Mouse (Mus musculus): ENCODE measurements around the gene Nufip2. TPM values are rescaled to one million over a fixed set of nuclear protein-coding genes. Genes with fewer than 3 reads are reported as not detected.

The Nufip2 gene
- polyA plus RNA-seq, 1 experiment from 2014 or later = 6.5 TPM

GRCm38 (mm10) chr11:77752525-77752924 is 66.6 kb downstream of the Nufip2 start:
- H3K4me2 ChIP-seq (ENCODE audit: low read depth, low read length) = no peak overlapping the region
- no peaks in the 10 kb centered on the region for H3K9me3 ChIP-seq (ENCODE audit: control insufficient read depth, low read length)
- no peak for DNase-seq (ENCODE audit: low spot score)
- 81% methylated on average over 5 of the region's 5 CpGs for WGBS
- no peak overlapping the region for H3K27ac ChIP-seq (replicated peaks; ENCODE audit: low read depth, low read length)
- ATAC-seq (ENCODE audit: low read depth) = no peak
- no peak overlapping the region for H3K9ac ChIP-seq (ENCODE audit: low read depth, low read length)
- H3K4me3 ChIP-seq (ENCODE audit: low read depth, low read length) = no peak overlapping the region
- no peaks in the 10 kb centered on the region for H3K27me3 ChIP-seq (replicated peaks; ENCODE audit: control insufficient read depth, insufficient read depth, low read length)
- no peaks in the 10 kb centered on the region for H3K4me1 ChIP-seq (ENCODE audit: control insufficient read depth, insufficient read depth, low read length)
- no peaks in the 10 kb centered on the region for H3K36me3 ChIP-seq (ENCODE audit: control insufficient read depth, insufficient read depth, low read length)

GRCm38 (mm10) chr11:77753469-77753868 is 67.5 kb downstream of the Nufip2 start:
- H3K27me3 ChIP-seq (replicated peaks; ENCODE audit: control insufficient read depth, insufficient read depth, low read length) = no peaks in the 10 kb centered on the region
- no peak overlapping the region for H3K4me2 ChIP-seq (ENCODE audit: low read depth, low read length)
- ATAC-seq (ENCODE audit: low read depth) = no peak
- no peak overlapping the region for H3K4me3 ChIP-seq (ENCODE audit: low read depth, low read length)
- no peak overlapping the region for H3K27ac ChIP-seq (replicated peaks; ENCODE audit: low read depth, low read length)
- no peaks in the 10 kb centered on the region for H3K4me1 ChIP-seq (ENCODE audit: control insufficient read depth, insufficient read depth, low read length)
- H3K9me3 ChIP-seq (ENCODE audit: control insufficient read depth, low read length) = no peaks in the 10 kb centered on the region
- H3K9ac ChIP-seq (ENCODE audit: low read depth, low read length) = no peak overlapping the region
- 62% methylated on average over 3 of the region's 3 CpGs for WGBS
- DNase-seq (ENCODE audit: low spot score) = no peak
- no peaks in the 10 kb centered on the region for H3K36me3 ChIP-seq (ENCODE audit: control insufficient read depth, insufficient read depth, low read length)

- WGBS = 87% methylated on average over 4 of the region's 4 CpGs
- ATAC-seq (ENCODE audit: low read depth) (no peak), DNase-seq (ENCODE audit: low spot score) (no peak)
- Histone ChIP-seq H3K4me1 (ENCODE audit: control insufficient read depth, insufficient read depth, low read length) (peaks cover 12% of the 10 kb centered on the region), H3K27me3 (replicated peaks; ENCODE audit: control insufficient read depth, insufficient read depth, low read length) (no peaks in the 10 kb centered on the region; the same call in 1 of the 2 replicates), H3K4me2 (ENCODE audit: low read depth, low read length) (no peak overlapping the region), H3K9me3 (ENCODE audit: control insufficient read depth, low read length) (no peaks in the 10 kb centered on the region), H3K36me3 (ENCODE audit: control insufficient read depth, insufficient read depth, low read length) (no peaks in the 10 kb centered on the region), H3K27ac (replicated peaks; ENCODE audit: low read depth, low read length) (no peak overlapping the region), H3K4me3 (ENCODE audit: low read depth, low read length) (no peak overlapping the region), H3K9ac (ENCODE audit: low read depth, low read length) (no peak overlapping the region)
These were observed 74.1 kb downstream of the Nufip2 start for GRCm38 (mm10) chr11:77760031-77760430.

DNA sequence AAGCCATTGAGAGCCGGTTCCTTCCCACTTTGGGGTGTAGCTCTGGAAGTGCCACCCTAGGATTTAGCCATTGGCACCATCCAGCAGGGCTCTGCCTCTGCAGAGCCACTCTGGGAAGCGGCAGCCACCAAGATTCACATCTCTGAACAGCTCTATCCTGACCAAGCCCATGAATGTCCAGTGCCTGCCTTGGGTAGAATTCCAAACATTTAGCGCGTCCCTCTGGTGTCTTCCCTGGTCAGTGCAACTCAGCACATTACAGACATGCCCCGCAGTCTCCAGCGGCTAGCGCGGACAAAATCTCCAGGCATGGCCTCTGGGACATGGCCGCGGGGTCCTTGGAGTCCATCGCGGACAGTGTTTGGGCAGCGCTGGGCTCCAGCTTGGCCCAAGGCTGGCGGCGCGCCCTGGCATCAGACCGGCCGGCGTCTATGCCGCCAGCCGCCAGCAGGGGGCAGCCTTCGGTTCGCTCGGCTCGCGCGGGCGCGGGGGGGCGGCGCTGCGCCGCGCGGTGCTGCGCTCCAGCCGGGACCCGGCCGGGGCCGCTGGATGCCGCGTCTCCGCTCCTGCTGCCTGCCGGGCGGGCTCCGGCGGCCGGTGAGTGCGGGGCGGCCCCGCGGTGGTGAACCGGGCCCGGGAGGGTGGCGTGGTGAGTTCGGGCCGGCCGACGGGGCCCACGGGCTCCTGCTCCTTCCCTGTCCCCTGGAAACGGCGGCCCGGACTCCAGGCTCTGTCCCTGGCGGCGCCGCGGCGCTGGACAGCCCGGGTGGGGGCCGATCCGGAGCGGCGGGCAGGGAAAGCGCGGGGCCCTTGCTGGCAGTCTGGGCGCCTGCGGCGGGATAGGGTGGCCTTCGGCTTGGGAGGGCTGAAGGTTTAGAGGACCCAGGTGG is 77.1 kb downstream of the Nufip2 start, which contains the start of gene Myo18a:
Myo18a (plus strand) TSS at position 464 of the 890 bp plus-strand sequence.
- Histone ChIP-seq H3K27ac (replicated peaks; ENCODE audit: low read depth, low read length) (peak within 1 kb of the TSS; percentile 85), H3K36me3 (ENCODE audit: control insufficient read depth, insufficient read depth, low read length) (no peaks in the 10 kb centered on the region), H3K4me3 (ENCODE audit: low read depth, low read length) (peak within 1 kb of the TSS; percentile 92), H3K9ac (ENCODE audit: low read depth, low read length) (peak within 1 kb of the TSS; percentile 96), H3K27me3 (replicated peaks; ENCODE audit: control insufficient read depth, insufficient read depth, low read length) (no peaks in the 10 kb centered on the region; the same call in 1 of the 2 replicates), H3K4me1 (ENCODE audit: control insufficient read depth, insufficient read depth, low read length) (peaks cover 29% of the 10 kb centered on the region), H3K9me3 (ENCODE audit: control insufficient read depth, low read length) (no peaks in the 10 kb centered on the region), H3K4me2 (ENCODE audit: low read depth, low read length) (peak within 1 kb of the TSS; percentile 71)
- DNase-seq (ENCODE audit: low spot score) (peak; percentile 78), ATAC-seq (ENCODE audit: low read depth) (peak; percentile 91)
- 5% methylated on average over 21 of the region's 79 CpGs for WGBS

- DNase-seq (ENCODE audit: low spot score) (peak; percentile 82), ATAC-seq (ENCODE audit: low read depth) (peak; percentile 41)
- Histone ChIP-seq H3K9ac (ENCODE audit: low read depth, low read length) (peak overlapping the region; percentile 96), H3K4me1 (ENCODE audit: control insufficient read depth, insufficient read depth, low read length) (peaks cover 29% of the 10 kb centered on the region), H3K27ac (replicated peaks; ENCODE audit: low read depth, low read length) (peak overlapping the region; percentile 85), H3K9me3 (ENCODE audit: control insufficient read depth, low read length) (no peaks in the 10 kb centered on the region), H3K27me3 (replicated peaks; ENCODE audit: control insufficient read depth, insufficient read depth, low read length) (no peaks in the 10 kb centered on the region; the same call in 1 of the 2 replicates), H3K4me3 (ENCODE audit: low read depth, low read length) (peak overlapping the region; percentile 92), H3K36me3 (ENCODE audit: control insufficient read depth, insufficient read depth, low read length) (no peaks in the 10 kb centered on the region), H3K4me2 (ENCODE audit: low read depth, low read length) (peak overlapping the region; percentile 71)
- 4% methylated on average over 25 of the region's 26 CpGs for WGBS
These were observed 77.9 kb downstream of the Nufip2 start for GRCm38 (mm10) chr11:77763673-77764340.

GRCm38 (mm10) chr11:77764694-77765458 is 78.9 kb downstream of the Nufip2 start:
- Histone ChIP-seq H3K36me3 (ENCODE audit: control insufficient read depth, insufficient read depth, low read length) (no peaks in the 10 kb centered on the region), H3K4me3 (ENCODE audit: low read depth, low read length) (peak overlapping the region; percentile 92; the same call in 1 of the 2 replicates), H3K9ac (ENCODE audit: low read depth, low read length) (no peak overlapping the region), H3K27me3 (replicated peaks; ENCODE audit: control insufficient read depth, insufficient read depth, low read length) (no peaks in the 10 kb centered on the region; the same call in 1 of the 2 replicates), H3K4me1 (ENCODE audit: control insufficient read depth, insufficient read depth, low read length) (peaks cover 29% of the 10 kb centered on the region), H3K9me3 (ENCODE audit: control insufficient read depth, low read length) (no peaks in the 10 kb centered on the region), H3K27ac (replicated peaks; ENCODE audit: low read depth, low read length) (no peak overlapping the region), H3K4me2 (ENCODE audit: low read depth, low read length) (peak overlapping the region; percentile 71)
- ATAC-seq (ENCODE audit: low read depth) (no peak), DNase-seq (ENCODE audit: low spot score) (peak; percentile 32)
- 44% methylated on average over 8 of the region's 9 CpGs for WGBS

- Histone ChIP-seq H3K27ac (replicated peaks; ENCODE audit: low read depth, low read length) (no peak overlapping the region), H3K4me3 (ENCODE audit: low read depth, low read length) (no peak overlapping the region), H3K36me3 (ENCODE audit: control insufficient read depth, insufficient read depth, low read length) (no peaks in the 10 kb centered on the region), H3K27me3 (replicated peaks; ENCODE audit: control insufficient read depth, insufficient read depth, low read length) (no peaks in the 10 kb centered on the region; the same call in 1 of the 2 replicates), H3K4me2 (ENCODE audit: low read depth, low read length) (peak overlapping the region; percentile 72), H3K4me1 (ENCODE audit: control insufficient read depth, insufficient read depth, low read length) (peaks cover 29% of the 10 kb centered on the region), H3K9me3 (ENCODE audit: control insufficient read depth, low read length) (no peaks in the 10 kb centered on the region), H3K9ac (ENCODE audit: low read depth, low read length) (no peak overlapping the region)
- ATAC-seq (ENCODE audit: low read depth) = no peak
- DNase-seq (ENCODE audit: low spot score) = no peak
- WGBS = 48% methylated on average over 4 of the region's 4 CpGs
These were observed 79.5 kb downstream of the Nufip2 start for GRCm38 (mm10) chr11:77765459-77765777.

DNA sequence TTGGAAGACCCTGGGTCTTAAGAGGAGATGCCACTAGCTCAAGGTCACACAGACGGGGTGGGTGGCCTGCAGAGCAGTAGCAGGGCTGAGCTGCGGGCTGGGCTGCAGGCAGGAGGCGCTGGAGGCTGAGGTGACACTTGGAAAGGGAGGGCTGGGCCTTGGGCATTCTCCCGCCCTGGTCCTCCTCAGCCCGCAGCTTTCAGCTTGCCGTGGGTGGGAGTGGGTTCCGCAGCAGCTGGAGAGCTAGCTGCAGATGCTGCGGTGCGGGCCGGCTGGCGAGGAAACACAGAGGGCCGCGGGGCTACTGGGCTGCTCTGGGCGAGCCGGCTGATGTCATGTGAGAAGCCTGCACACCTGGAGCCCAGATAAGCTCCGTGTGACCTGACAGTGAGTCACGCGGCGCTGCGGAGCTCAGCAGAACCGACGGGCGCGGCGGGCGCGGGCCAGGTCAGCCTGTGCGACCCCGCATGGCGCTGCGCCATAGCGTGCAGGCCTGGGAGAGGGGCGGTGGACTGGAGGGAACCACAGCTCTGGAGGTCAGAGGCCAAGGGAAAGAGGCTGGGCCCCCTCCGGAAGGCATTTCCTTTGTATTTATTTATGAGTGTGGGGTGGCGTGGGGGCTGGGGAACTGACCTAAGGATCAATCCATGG is 80.5 kb downstream of the Nufip2 start:
- Histone ChIP-seq H3K4me2 (ENCODE audit: low read depth, low read length) (peak overlapping the region; percentile 72), H3K4me1 (ENCODE audit: control insufficient read depth, insufficient read depth, low read length) (peaks cover 29% of the 10 kb centered on the region), H3K9ac (ENCODE audit: low read depth, low read length) (peak overlapping the region; percentile 59), H3K9me3 (ENCODE audit: control insufficient read depth, low read length) (no peaks in the 10 kb centered on the region), H3K36me3 (ENCODE audit: control insufficient read depth, insufficient read depth, low read length) (no peaks in the 10 kb centered on the region), H3K27me3 (replicated peaks; ENCODE audit: control insufficient read depth, insufficient read depth, low read length) (no peaks in the 10 kb centered on the region; the same call in 1 of the 2 replicates), H3K4me3 (ENCODE audit: low read depth, low read length) (peak overlapping the region; percentile 37), H3K27ac (replicated peaks; ENCODE audit: low read depth, low read length) (peak overlapping the region; percentile 52; the same call in 1 of the 2 replicates)
- WGBS = 4% methylated on average over 30 of the region's 35 CpGs
- ATAC-seq (ENCODE audit: low read depth) (peak; percentile 38; the same call in 1 of the 2 replicates), DNase-seq (ENCODE audit: low spot score) (peak; percentile 61)
